26 mouse cellular contexts compared by ENCODE assay signal in the genomic region with DNA sequence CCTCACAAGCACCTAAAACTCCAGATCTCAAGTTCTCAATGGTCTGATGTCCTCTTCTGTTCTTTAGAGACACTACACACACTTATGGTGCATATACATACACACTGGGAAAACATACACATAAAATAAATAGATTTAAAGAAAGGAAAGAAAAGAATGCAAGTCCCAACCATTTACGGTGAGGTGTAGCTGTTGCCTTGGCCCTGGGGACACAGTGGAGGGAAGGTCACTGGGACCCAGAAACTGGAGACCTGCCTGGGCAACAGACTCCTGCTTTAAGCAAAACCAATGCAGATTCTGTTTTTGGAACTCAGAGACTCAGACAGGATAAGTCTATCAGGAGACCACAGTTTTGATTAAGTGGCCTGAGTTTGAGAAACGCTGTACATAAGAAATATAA.
"Had no signal": no experiment of that assay in that cellular context is flagged by ENCODE, and none has a peak within 500 bp of the region (broad histone marks: within the 10 kb centered on the region; RNA-seq: fewer than 3 reads in every experiment).

No protein-coding gene starts in this region.

- H3K27ac ChIP-seq: embryonic facial prominence, embryonic 10.5 days; embryonic facial prominence, embryonic 12.5 days; embryonic facial prominence, embryonic 13.5 days; embryonic facial prominence, embryonic 15.5 days; forebrain, embryonic 10.5 days; forebrain, embryonic 12.5 days; forebrain, embryonic 13.5 days; forebrain, embryonic 15.5 days; heart, adult 2 months had no signal

- H3K4me2 ChIP-seq: embryonic facial prominence, embryonic 12.5 days; embryonic facial prominence, embryonic 13.5 days; embryonic facial prominence, embryonic 15.5 days; forebrain, embryonic 12.5 days; forebrain, embryonic 13.5 days; forebrain, embryonic 15.5 days; heart, embryonic 11.5 days had no signal

- H3K27me3 ChIP-seq: embryonic facial prominence, embryonic 12.5 days; embryonic facial prominence, embryonic 13.5 days; embryonic facial prominence, embryonic 15.5 days; forebrain, embryonic 12.5 days; forebrain, embryonic 13.5 days; forebrain, embryonic 15.5 days had no signal

- H3K36me3 ChIP-seq: embryonic facial prominence, embryonic 10.5 days; embryonic facial prominence, embryonic 12.5 days; embryonic facial prominence, embryonic 13.5 days; embryonic facial prominence, embryonic 15.5 days; forebrain, embryonic 10.5 days; forebrain, embryonic 12.5 days; forebrain, embryonic 15.5 days had no signal

- H3K4me1 ChIP-seq: embryonic facial prominence, embryonic 10.5 days; embryonic facial prominence, embryonic 12.5 days; embryonic facial prominence, embryonic 13.5 days; embryonic facial prominence, embryonic 15.5 days; forebrain, embryonic 10.5 days; forebrain, embryonic 12.5 days; forebrain, embryonic 13.5 days; forebrain, embryonic 15.5 days had no signal

- DNase-seq: cerebellum, adult 18-20 months; cerebellum, adult 2 months; cerebellum, adult 8-10 months; cerebellum, adult 9-10 months; cerebellum, adult 9-11 months; cerebellum, postnatal 10 days; cerebellum, postnatal 14 days; cerebellum, postnatal 25 days; cerebellum, postnatal 36 days; embryo, embryonic 11 days; forebrain, postnatal 0 days; gastrocnemius, postnatal 14 days; gastrocnemius, postnatal 36 days; heart, adult 2 months had no signal

- H3K9ac ChIP-seq: embryonic facial prominence, embryonic 12.5 days; embryonic facial prominence, embryonic 13.5 days; embryonic facial prominence, embryonic 15.5 days; forebrain, embryonic 12.5 days; forebrain, embryonic 13.5 days; forebrain, embryonic 15.5 days; forebrain, postnatal 0 days had no signal

- ATAC-seq: forebrain, embryonic 13.5 days; forebrain, embryonic 14.5 days; forebrain, embryonic 15.5 days; forebrain, embryonic 16.5 days; forebrain, postnatal 0 days had no signal

- H3K9me3 ChIP-seq: embryonic facial prominence, embryonic 12.5 days; forebrain, embryonic 10.5 days; forebrain, embryonic 13.5 days; forebrain, embryonic 15.5 days had no signal

- H3K4me3 ChIP-seq: embryonic facial prominence, embryonic 10.5 days; embryonic facial prominence, embryonic 12.5 days; embryonic facial prominence, embryonic 13.5 days; embryonic facial prominence, embryonic 15.5 days; erythroblast, embryonic 14.5 days; forebrain, embryonic 10.5 days; forebrain, embryonic 12.5 days; forebrain, embryonic 13.5 days; forebrain, embryonic 15.5 days; heart, adult 2 months had no signal
